ENCODE assay signal across 17 mouse cellular contexts in genomic region chr11:117196681-117197080, GRCm38 (mm10).
"Had no signal": no experiment of that assay in that cellular context is flagged by ENCODE, and none has a peak within 500 bp of the region (broad histone marks: within the 10 kb centered on the region; RNA-seq: fewer than 3 reads in every experiment).

No protein-coding gene starts in this region.

- DNase-seq: kidney, adult 11 months; kidney, adult 8-10 months; kidney, postnatal 10 days; kidney, postnatal 36 days; liver; liver, embryonic 13.5 days; lung, embryonic 14.5 days; right cerebral cortex, postnatal 14 days; spleen, adult 18-20 months; thymus, postnatal 25 days had no signal

- H3K27ac ChIP-seq: kidney, embryonic 15.5 days; limb, embryonic 10.5 days; limb, embryonic 13.5 days; liver, embryonic 13.5 days; midbrain, embryonic 13.5 days; stomach, embryonic 15.5 days had no signal

- ATAC-seq: lung, postnatal 0 days; midbrain, embryonic 13.5 days; midbrain, embryonic 16.5 days had no signal

- H3K4me3 ChIP-seq: kidney, embryonic 15.5 days; limb, embryonic 10.5 days; limb, embryonic 13.5 days; liver, embryonic 13.5 days; midbrain, embryonic 13.5 days; stomach, embryonic 15.5 days had no signal
